Mouse (Mus musculus): Measurements from ENCODE around the gene Rnf19b. TPM values are rescaled to one million over a fixed set of nuclear protein-coding genes. Genes with fewer than 3 reads are reported as not detected.

Gene Rnf19b
- total RNA-seq, 2 experiments from 2014 or later, result 24.3 to 27.2 TPM

GRCm38 (mm10) chr4:129113083-129113988, 55.3 kb downstream of the Rnf19b start:
- intact Hi-C loops (cut with DNase I), result no loop called here
- DNase-seq, result peak in 1 of 2 experiments; percentile 36

GRCm38 (mm10) chr4:129116703-129117102, 58.6 kb downstream of the Rnf19b start:
- intact Hi-C loops (cut with DNase I), result no loop called here
- DNase-seq, result no peak

GRCm38 (mm10) chr4:129117720-129118510, 59.8 kb downstream of the Rnf19b start:
- DNase-seq, result no peak
- intact Hi-C loops (cut with DNase I), result no loop called here

- DNase-seq, result no peak
- intact Hi-C loops (cut with DNase I), result no loop called here
Measured at GRCm38 (mm10) chr4:129119708-129120107, 61.6 kb downstream of the Rnf19b start.

GRCm38 (mm10) chr4:129120520-129121445, 62.7 kb downstream of the Rnf19b start:
- intact Hi-C loops (cut with DNase I), result no loop called here
- DNase-seq, result peak; percentile 67 to 77

- intact Hi-C loops (cut with DNase I), result no loop called here
- no peak for DNase-seq
Measured at GRCm38 (mm10) chr4:129121569-129122086, 63.6 kb downstream of the Rnf19b start, which contains the start of gene Hpca. TSS of gene Hpca (minus strand) at chr4:129122036.

- intact Hi-C loops (cut with DNase I), result no loop called here
- DNase-seq, result no peak
Measured at GRCm38 (mm10) chr4:129122107-129122506, 64.0 kb downstream of the Rnf19b start.

GRCm38 (mm10) chr4:129122719-129123118, 64.6 kb downstream of the Rnf19b start:
- intact Hi-C loops (cut with DNase I), result no loop called here
- no peak for DNase-seq

GRCm38 (mm10) chr4:129124652-129125146, 66.6 kb downstream of the Rnf19b start:
- DNase-seq, result no peak
- intact Hi-C loops (cut with DNase I), result no loop called here

GRCm38 (mm10) chr4:129125736-129126451, 67.8 kb downstream of the Rnf19b start:
- intact Hi-C loops (cut with DNase I), result no loop called here
- DNase-seq, result peak in 1 of 2 experiments; percentile 46

- no peak for DNase-seq
- intact Hi-C loops (cut with DNase I), result no loop called here
Measured at GRCm38 (mm10) chr4:129128582-129129338, 70.7 kb downstream of the Rnf19b start.

- DNase-seq, result no peak
- intact Hi-C loops (cut with DNase I), result no loop called here
Measured at GRCm38 (mm10) chr4:129129387-129129786, 71.3 kb downstream of the Rnf19b start.

- peak in 1 of 2 experiments; percentile 45 for DNase-seq
- intact Hi-C loops (cut with DNase I), result loop anchor here (10.0 kb wide), 1 partner anchor 325 kb away; no protein-coding TSS in a partner anchor
Measured at GRCm38 (mm10) chr4:129130149-129130548, 72.1 kb downstream of the Rnf19b start.

- no peak for DNase-seq
- intact Hi-C loops (cut with DNase I), result loop anchor here (10.0 kb wide), 1 partner anchor 324 kb away; no protein-coding TSS in a partner anchor
Measured at GRCm38 (mm10) chr4:129130755-129131303, 72.8 kb downstream of the Rnf19b start.

GRCm38 (mm10) chr4:129134799-129135585, 76.9 kb downstream of the Rnf19b start:
- intact Hi-C loops (cut with DNase I), result loop anchor here (2.0 to 10.0 kb wide), 3 partner anchors 46 to 320 kb away; no protein-coding TSS in a partner anchor
- DNase-seq, result peak; percentile 74 to 86

Measured in heart, postnatal 36 days (tissue).